Mouse (Mus musculus): ENCODE data around the gene Tle1.

DNA sequence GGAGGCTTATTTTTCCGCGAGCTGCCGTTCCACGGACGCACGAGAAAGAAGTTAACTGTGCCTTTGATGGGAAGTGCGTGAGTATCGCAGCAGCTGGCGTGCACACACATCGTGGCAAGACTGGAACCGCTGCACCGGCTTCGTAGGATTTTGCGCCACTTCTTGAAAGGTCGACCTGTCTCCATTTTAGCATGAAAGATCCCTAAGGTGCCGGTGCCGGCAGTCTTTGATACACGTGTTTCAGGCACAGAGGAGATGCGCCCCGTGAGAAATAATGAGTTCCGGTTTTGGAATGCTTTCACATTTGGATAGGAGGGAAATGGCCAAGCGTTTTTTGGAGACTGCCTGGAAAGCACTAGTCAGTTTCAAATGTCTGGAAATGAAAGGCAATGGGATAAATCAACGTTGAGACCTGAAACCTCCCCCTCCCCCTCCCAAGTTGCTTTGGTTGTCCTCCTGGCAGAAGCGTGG is 837 bp upstream of the Tle1 start:
- TF ChIP-seq CTCF (IDR thresholded peaks at IDR 0.05; ENCODE audit: low read depth, low read length) (no peak), POLR2AphosphoS5 (IDR thresholded peaks at IDR 0.05; ENCODE audit: insufficient replicate concordance, low read depth, low read length) (no peak)
